Mouse (Mus musculus): ENCODE data around the gene Zfp467. TPM values are rescaled to one million over a fixed set of nuclear protein-coding genes. Genes with fewer than 3 reads are reported as not detected.

Gene Zfp467
- total and polyA plus RNA-seq, 2 experiments from 2014 or later = 28.0 to 44.6 TPM

GRCm38 (mm10) chr6:48437679-48438376, 7.8 kb downstream of the Zfp467 start:
- H3K4me3 ChIP-seq (ENCODE audit: low read depth, low read length) = no peak overlapping the region
- no peak for DNase-seq (ENCODE audit: low spot score)

GRCm38 (mm10) chr6:48435706-48436349, 9.8 kb downstream of the Zfp467 start:
- Histone ChIP-seq H3K9me3 (ENCODE audit: low read length) (no peaks in the 10 kb centered on the region), H3K9ac (replicated peaks; ENCODE audit: low read length, poor library complexity, severe bottlenecking) (no peak overlapping the region), H3K4me1 (ENCODE audit: insufficient read depth, low read length) (no peaks in the 10 kb centered on the region), H3K4me3 (ENCODE audit: low read depth, low read length) (no peak overlapping the region), H3K27ac (ENCODE audit: low read depth, low read length) (no peak overlapping the region), H3K27me3 (ENCODE audit: insufficient read depth, low read length) (no peaks in the 10 kb centered on the region), H3K4me2 (ENCODE audit: low read depth, low read length, poor library complexity, severe bottlenecking) (no peak overlapping the region), H3K36me3 (ENCODE audit: insufficient read depth, low read length) (peaks cover 12% of the 10 kb centered on the region)
- TF ChIP-seq CTCF (IDR thresholded peaks at IDR 0.05) = no peak
- 90% methylated on average over 5 of the region's 5 CpGs for WGBS
- ATAC-seq (ENCODE audit: low FRiP score) (no peak), DNase-seq (ENCODE audit: low spot score) (no peak)

More at GRCm38 (mm10) chr6:48437679-48438376, 7.8 kb downstream of the Zfp467 start:
- WGBS = 58% methylated on average over 35 of the region's 35 CpGs
- Histone ChIP-seq H3K4me2 (ENCODE audit: low read depth, low read length, poor library complexity, severe bottlenecking) (no peak overlapping the region), H3K9me3 (ENCODE audit: low read length) (no peaks in the 10 kb centered on the region), H3K36me3 (ENCODE audit: insufficient read depth, low read length) (peaks cover 27% of the 10 kb centered on the region), H3K27ac (ENCODE audit: low read depth, low read length) (no peak overlapping the region), H3K4me1 (ENCODE audit: insufficient read depth, low read length) (no peaks in the 10 kb centered on the region), H3K27me3 (ENCODE audit: insufficient read depth, low read length) (no peaks in the 10 kb centered on the region), H3K9ac (replicated peaks; ENCODE audit: low read length, poor library complexity, severe bottlenecking) (no peak overlapping the region)
- ATAC-seq (ENCODE audit: low FRiP score) = no peak
- TF ChIP-seq CTCF (IDR thresholded peaks at IDR 0.05) = no peak

- Histone ChIP-seq H3K4me2 (ENCODE audit: low read depth, low read length, poor library complexity, severe bottlenecking) (no peak overlapping the region), H3K4me3 (ENCODE audit: low read depth, low read length) (no peak overlapping the region), H3K27ac (ENCODE audit: low read depth, low read length) (no peak overlapping the region), H3K27me3 (ENCODE audit: insufficient read depth, low read length) (no peaks in the 10 kb centered on the region), H3K9ac (replicated peaks; ENCODE audit: low read length, poor library complexity, severe bottlenecking) (no peak overlapping the region), H3K36me3 (ENCODE audit: insufficient read depth, low read length) (peaks cover 12% of the 10 kb centered on the region), H3K9me3 (ENCODE audit: low read length) (no peaks in the 10 kb centered on the region), H3K4me1 (ENCODE audit: insufficient read depth, low read length) (no peaks in the 10 kb centered on the region)
- ATAC-seq (ENCODE audit: low FRiP score) (no peak), DNase-seq (ENCODE audit: low spot score) (no peak)
- WGBS = 66% methylated on average over 5 of the region's 5 CpGs
- no peak for TF ChIP-seq CTCF (IDR thresholded peaks at IDR 0.05)
These were observed 10.5 kb downstream of the Zfp467 start for GRCm38 (mm10) chr6:48435111-48435510.

- Histone ChIP-seq H3K36me3 (ENCODE audit: insufficient read depth, low read length) (peaks cover 12% of the 10 kb centered on the region), H3K9ac (replicated peaks; ENCODE audit: low read length, poor library complexity, severe bottlenecking) (no peak overlapping the region), H3K9me3 (ENCODE audit: low read length) (no peaks in the 10 kb centered on the region), H3K27ac (ENCODE audit: low read depth, low read length) (no peak overlapping the region), H3K27me3 (ENCODE audit: insufficient read depth, low read length) (no peaks in the 10 kb centered on the region), H3K4me1 (ENCODE audit: insufficient read depth, low read length) (no peaks in the 10 kb centered on the region), H3K4me3 (ENCODE audit: low read depth, low read length) (no peak overlapping the region), H3K4me2 (ENCODE audit: low read depth, low read length, poor library complexity, severe bottlenecking) (no peak overlapping the region)
- DNase-seq (ENCODE audit: low spot score) = no peak
- WGBS = 67% methylated on average over 6 of the region's 6 CpGs
- no peak for TF ChIP-seq CTCF (IDR thresholded peaks at IDR 0.05)
- no peak for ATAC-seq (ENCODE audit: low FRiP score)
These were observed 11.0 kb downstream of the Zfp467 start for GRCm38 (mm10) chr6:48434651-48435050.

GRCm38 (mm10) chr6:48432893-48433816, 12.5 kb downstream of the Zfp467 start:
- no peak overlapping the region for H3K27ac ChIP-seq (ENCODE audit: low read depth, low read length)
- WGBS = 64% methylated on average over 12 of the region's 12 CpGs

More at GRCm38 (mm10) chr6:48432893-48433816, 12.5 kb downstream of the Zfp467 start:
- no peak for TF ChIP-seq CTCF (IDR thresholded peaks at IDR 0.05)
- H3K4me3 ChIP-seq (ENCODE audit: low read depth, low read length) = no peak overlapping the region
- DNase-seq (ENCODE audit: low spot score) (no peak), ATAC-seq (ENCODE audit: low FRiP score) (no peak)
- no peaks in the 10 kb centered on the region for H3K27me3 ChIP-seq (ENCODE audit: insufficient read depth, low read length)
- H3K9me3 ChIP-seq (ENCODE audit: low read length) = no peaks in the 10 kb centered on the region
- no peak overlapping the region for H3K9ac ChIP-seq (replicated peaks; ENCODE audit: low read length, poor library complexity, severe bottlenecking)
- H3K36me3 ChIP-seq (ENCODE audit: insufficient read depth, low read length) = peaks cover 5% of the 10 kb centered on the region; the same call in 1 of the 2 replicates
- no peak overlapping the region for H3K4me2 ChIP-seq (ENCODE audit: low read depth, low read length, poor library complexity, severe bottlenecking)
- H3K4me1 ChIP-seq (ENCODE audit: insufficient read depth, low read length) = no peaks in the 10 kb centered on the region
